Mouse (Mus musculus) retina, postnatal 7 days (tissue): ENCODE results near the gene Adad1.

Source experiments
- DNase-seq: peaks from one replicate; pipeline ENCODE4 v3.0.0-alpha.2; 2012; ENCODE audit warnings: low read depth, low spot score

Adad1 gene

DNA sequence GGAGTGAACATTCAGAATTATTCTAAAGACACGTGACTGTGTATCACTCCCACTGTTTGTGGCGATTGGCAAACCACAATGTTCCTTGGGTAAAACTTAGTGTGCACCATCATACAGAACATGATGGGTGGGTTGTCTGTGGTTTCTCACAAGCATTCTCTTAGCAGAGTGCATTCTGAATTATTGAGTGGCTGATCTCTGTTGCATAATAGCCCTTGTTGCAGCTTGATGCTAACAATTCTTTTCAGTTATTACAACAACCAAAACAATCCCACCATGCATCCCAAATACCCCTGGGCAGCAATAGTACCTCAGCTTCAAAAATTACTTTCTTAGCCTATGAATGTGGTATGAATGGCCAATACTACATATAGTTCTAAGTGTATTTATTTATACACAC is 106.0 kb downstream of the Adad1 start:
- no peak for DNase-seq
